Comparison of ENCODE assay signal across 9 mouse cellular contexts in the genomic region with DNA sequence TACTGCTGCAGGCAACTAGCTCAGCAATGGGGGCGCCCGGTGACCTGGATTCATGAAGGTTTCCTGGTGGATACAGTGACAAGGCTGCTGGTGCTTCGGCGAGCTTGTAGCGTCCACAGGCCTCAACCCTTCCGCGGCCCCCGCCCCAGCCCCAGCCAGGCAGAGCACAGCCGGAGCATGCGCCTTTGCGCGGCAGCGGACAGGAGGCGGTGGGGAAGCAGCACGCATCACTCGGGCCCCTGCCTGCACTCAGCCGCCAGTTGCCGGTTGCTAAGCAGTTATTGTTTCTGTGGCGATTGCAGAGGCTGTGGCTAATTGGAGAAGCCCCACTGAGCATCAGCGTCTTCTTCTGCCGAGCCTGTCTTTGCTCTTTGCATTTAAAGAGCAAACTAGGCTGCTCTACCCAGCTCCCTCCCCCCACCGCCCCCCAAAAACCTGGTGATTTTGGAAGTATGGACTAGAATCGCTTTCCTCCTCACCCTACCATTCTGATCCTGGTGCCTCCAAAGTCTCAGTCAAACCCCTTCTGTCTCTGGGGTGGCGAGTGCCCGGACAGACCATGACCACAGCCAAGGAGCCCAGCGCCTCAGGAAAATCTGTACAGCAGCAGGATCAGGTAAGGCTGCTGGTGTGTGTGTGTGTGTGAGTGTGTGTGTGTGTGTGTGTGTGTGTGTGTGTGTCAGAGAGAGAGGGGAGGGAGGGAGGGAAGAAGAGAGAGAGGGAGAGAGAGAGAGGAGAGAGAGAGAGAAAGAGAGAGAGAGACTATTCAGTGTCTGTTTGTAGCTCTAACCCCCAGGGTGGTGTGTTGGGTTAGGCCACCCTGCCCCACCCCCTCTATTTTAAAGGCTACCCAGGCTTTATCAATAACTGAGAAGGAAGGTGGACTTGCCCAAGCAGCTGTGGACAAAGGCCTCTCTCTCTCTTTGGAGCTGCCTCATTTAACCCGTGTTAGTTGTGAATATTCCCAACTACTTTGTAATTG.
A peak's percentile ranks its signal among the peaks of the same experiment; 100 is the strongest.
DNase-seq lines count a peak whose midpoint lies in the region; ATAC-seq lines count a peak whose summit lies in the region.
"Had no signal": no experiment of that assay in that cellular context is flagged by ENCODE, and none has a peak within 500 bp of the region (broad histone marks: within the 10 kb centered on the region; RNA-seq: fewer than 3 reads in every experiment).

No protein-coding gene starts in this region.

- no peaks in the 10 kb centered on the region for H3K9me3 ChIP-seq in hindbrain, embryonic 14.5 days (ENCODE audit: control insufficient read depth, low read length)
- H3K9me3 ChIP-seq in limb, embryonic 12.5 days: no peaks in the 10 kb centered on the region

- peak; percentile 74 for DNase-seq in layer of hippocampus, adult 11-12 months (ENCODE audit: low spot score)
- DNase-seq in layer of hippocampus, adult 9-10 months (ENCODE audit: low spot score): no peak
- peak; percentile 82 for DNase-seq in embryo, embryonic 11 days
- peak; percentile 73 for DNase-seq in hindbrain, embryonic 14.5 days (ENCODE audit: low spot score)
- DNase-seq in right cerebral cortex, postnatal 14 days: peak; percentile 75
- DNase-seq in thymus, postnatal 25 days: no peak
- DNase-seq in T-cell, adult 2 months (ENCODE audit: low spot score): no peak

- H3K36me3 ChIP-seq in hindbrain, embryonic 14.5 days (replicated peaks; ENCODE audit: control insufficient read depth, insufficient read depth): no peaks in the 10 kb centered on the region
- H3K36me3 ChIP-seq in limb, embryonic 12.5 days: no peaks in the 10 kb centered on the region

- ATAC-seq in hindbrain, embryonic 14.5 days (ENCODE audit: low FRiP score): peak; percentile 95
- ATAC-seq in limb, embryonic 12.5 days (ENCODE audit: insufficient number of reproducible peaks, insufficient read depth, low FRiP score, low TSS enrichment, low read depth): peak; percentile 87

- peak overlapping the region; percentile 45 for H3K4me3 ChIP-seq in hindbrain, embryonic 14.5 days (replicated peaks; ENCODE audit: low read length)
- H3K4me3 ChIP-seq in limb, embryonic 12.5 days (replicated peaks): peak overlapping the region; percentile 33
- H3K4me3 ChIP-seq: megakaryocyte, embryonic 14.5 days had no signal

- H3K9ac ChIP-seq in hindbrain, embryonic 14.5 days: peak overlapping the region; percentile 76
- peak overlapping the region; percentile 31 for H3K9ac ChIP-seq in limb, embryonic 12.5 days (replicated peaks)

- peak overlapping the region; percentile 73 for H3K4me2 ChIP-seq in hindbrain, embryonic 14.5 days (replicated peaks)
- peak overlapping the region; percentile 59 for H3K4me2 ChIP-seq in limb, embryonic 12.5 days

- peaks cover 37% of the 10 kb centered on the region for H3K4me1 ChIP-seq in hindbrain, embryonic 14.5 days (replicated peaks; ENCODE audit: control insufficient read depth, insufficient read depth, low read length)
- H3K4me1 ChIP-seq in limb, embryonic 12.5 days (replicated peaks): 0 out of 2 replicates have a peak, but pooled peaks cover 10% of the 10 kb centered on the region
- H3K4me1 ChIP-seq: megakaryocyte, embryonic 14.5 days had no signal

- H3K27ac ChIP-seq in hindbrain, embryonic 14.5 days: peak overlapping the region; percentile 91
- no peak overlapping the region for H3K27ac ChIP-seq in limb, embryonic 12.5 days

- no peaks in the 10 kb centered on the region for H3K27me3 ChIP-seq in hindbrain, embryonic 14.5 days (ENCODE audit: control insufficient read depth, insufficient read depth, low read length)
- H3K27me3 ChIP-seq in limb, embryonic 12.5 days: peaks cover 7% of the 10 kb centered on the region; the same call in 1 of the 2 replicates

- WGBS in hindbrain, embryonic 14.5 days: 3% methylated on average over 27 of the region's 27 CpGs
- WGBS in limb, embryonic 12.5 days: 9% methylated on average over 27 of the region's 27 CpGs

Comparison
In these comparisons a context has a peak if more than half of its experiments do, and no peak if none do; other contexts are left out.
1. DNase-seq: peak in layer of hippocampus, adult 11-12 months (single experiment), embryo, embryonic 11 days (single experiment), hindbrain, embryonic 14.5 days (single experiment) and right cerebral cortex, postnatal 14 days (single experiment); none in layer of hippocampus, adult 9-10 months (single experiment), thymus, postnatal 25 days (single experiment) and T-cell, adult 2 months (single experiment).